Mouse (Mus musculus) spleen, adult 12 weeks (tissue): ENCODE measurements around the gene Klf5.
A peak's percentile ranks its signal among the peaks of the same experiment; 100 is the strongest.

Experiments used
- DNase-seq: peaks from one replicate; pipeline ENCODE4 v3.0.0; 2022; ENCODE audit warnings: low spot score

The Klf5 gene

GRCm38 (mm10) chr14:99298385-99299021, at the start of gene Klf5:
Gene Klf5, plus strand, starts transcription at chr14:99298691.
- DNase-seq: peak; percentile 83

GRCm38 (mm10) chr14:99262026-99262425, 36.5 kb upstream of the Klf5 start:
- DNase-seq: no peak

- DNase-seq: no peak
Measured at GRCm38 (mm10) chr14:99263816-99264215, 34.7 kb upstream of the Klf5 start.

GRCm38 (mm10) chr14:99265791-99266190, 32.7 kb upstream of the Klf5 start:
- no peak for DNase-seq

- DNase-seq: no peak
Measured at GRCm38 (mm10) chr14:99266749-99267148, 31.7 kb upstream of the Klf5 start.

- no peak for DNase-seq
Measured at GRCm38 (mm10) chr14:99274056-99274455, 24.4 kb upstream of the Klf5 start.

- DNase-seq: no peak
Measured at GRCm38 (mm10) chr14:99275827-99276226, 22.7 kb upstream of the Klf5 start.

GRCm38 (mm10) chr14:99278312-99278711, 20.2 kb upstream of the Klf5 start:
- DNase-seq: no peak

GRCm38 (mm10) chr14:99278763-99279486, 19.6 kb upstream of the Klf5 start:
- no peak for DNase-seq

GRCm38 (mm10) chr14:99280399-99280798, 18.1 kb upstream of the Klf5 start:
- no peak for DNase-seq

GRCm38 (mm10) chr14:99280825-99281433, 17.6 kb upstream of the Klf5 start:
- DNase-seq: no peak

GRCm38 (mm10) chr14:99285486-99285885, 13.0 kb upstream of the Klf5 start:
- DNase-seq: no peak

- DNase-seq: no peak
Measured at GRCm38 (mm10) chr14:99292176-99292575, 6.3 kb upstream of the Klf5 start.

GRCm38 (mm10) chr14:99294424-99294823, 4.1 kb upstream of the Klf5 start:
- no peak for DNase-seq

GRCm38 (mm10) chr14:99295606-99296341, 2.7 kb upstream of the Klf5 start:
- DNase-seq: no peak

- DNase-seq: peak; percentile 56
Measured at GRCm38 (mm10) chr14:99299022-99299481, 561 bp downstream of the Klf5 start.

GRCm38 (mm10) chr14:99299701-99300191, 1.3 kb downstream of the Klf5 start:
- no peak for DNase-seq

- DNase-seq: no peak
Measured at GRCm38 (mm10) chr14:99301472-99301871, 3.0 kb downstream of the Klf5 start.

GRCm38 (mm10) chr14:99304387-99304786, 5.9 kb downstream of the Klf5 start:
- no peak for DNase-seq

GRCm38 (mm10) chr14:99304997-99305792, 6.7 kb downstream of the Klf5 start:
- DNase-seq: no peak

- DNase-seq: no peak
Measured at GRCm38 (mm10) chr14:99306410-99306809, 7.9 kb downstream of the Klf5 start.
